Mouse (Mus musculus) megakaryocyte-erythroid progenitor cell, adult 5 weeks (primary cell): ENCODE data around the gene Gas2l2. TPM values are rescaled to one million over a fixed set of nuclear protein-coding genes. Genes with fewer than 3 reads are reported as not detected.

Source experiments
- polyA plus RNA-seq: library from polyadenylated mRNA; stranded (reverse); fragments of >175 nt; gene quantifications from 2 replicates; pipeline ENCODE4 v1.2.3, GENCODE M21; 2012

The Gas2l2 gene
- polyA plus RNA-seq, result 0.14 and 0.16 TPM in 2 replicates

GRCm38 (mm10) chr11:83429355-83429754, at the start of gene Gas2l2:
Gene Gas2l2 (minus strand): TSS chr11:83429455.

GRCm38 (mm10) chr11:83472324-83473234, 43.3 kb upstream of the Gas2l2 start, which contains the start of gene Taf15:
Gene Taf15 (plus strand): TSS chr11:83473086.

GRCm38 (mm10) chr11:83462711-83463244, 33.5 kb upstream of the Gas2l2 start, which contains the start of gene Mmp28:
Gene Mmp28 (minus strand): TSS chr11:83463071.

GRCm38 (mm10) chr11:83437377-83437776, 8.1 kb upstream of the Gas2l2 start, which contains the start of gene 1700020L24Rik:
Gene 1700020L24Rik (plus strand): TSS chr11:83437677.

GRCm38 (mm10) chr11:83409087-83409754, 20.0 kb downstream of the Gas2l2 start, which contains the start of gene Rasl10b:
Gene Rasl10b (plus strand): TSS chr11:83409137.

Other genes with a start within 250 kb of the Gas2l2 start
- 0.42 and 0.65 TPM in 2 replicates for gene Slfn3, start 238.1 kb downstream of the Gas2l2 start, polyA plus RNA-seq
- gene Slfn14, start 142.7 kb downstream of the Gas2l2 start, polyA plus RNA-seq, result 0.04 TPM in 1 of 2 replicates, not detected in the other
- gene Ap2b1, start 130.4 kb downstream of the Gas2l2 start, polyA plus RNA-seq, result 18.7 and 20.2 TPM in 2 replicates
- 3.7 TPM in 2 replicates for gene Pex12, start 126.9 kb downstream of the Gas2l2 start, polyA plus RNA-seq
- 0.09 TPM in 1 of 2 replicates, not detected in the other for gene Rasl10b, start 20.3 kb downstream of the Gas2l2 start, polyA plus RNA-seq
- 42.9 and 59.0 TPM in 2 replicates for gene 1700020L24Rik, start 8.2 kb upstream of the Gas2l2 start, polyA plus RNA-seq
- 6.5 and 12.1 TPM in 2 replicates for gene Mmp28, start 33.6 kb upstream of the Gas2l2 start, polyA plus RNA-seq
- gene Taf15, start 43.6 kb upstream of the Gas2l2 start, polyA plus RNA-seq, result 184 and 301 TPM in 2 replicates
- gene Heatr9, start 92.7 kb upstream of the Gas2l2 start, polyA plus RNA-seq, result 0.02 TPM in 1 of 2 replicates, not detected in the other
- gene Ccl5, start 101.1 kb upstream of the Gas2l2 start, polyA plus RNA-seq, result 15.6 and 16.3 TPM in 2 replicates
- gene Ccl9, start 149.2 kb upstream of the Gas2l2 start, polyA plus RNA-seq, result 4.0 and 6.2 TPM in 2 replicates
- 5.9 and 13.8 TPM in 2 replicates for gene Ccl6, start 163.6 kb upstream of the Gas2l2 start, polyA plus RNA-seq
- gene Rpl9-ps1, start 216.2 kb upstream of the Gas2l2 start, polyA plus RNA-seq, result not detected in 2 replicates
- gene Ccl3, start 219.9 kb upstream of the Gas2l2 start, polyA plus RNA-seq, result 59.9 and 76.6 TPM in 2 replicates
- 13.6 and 17.5 TPM in 2 replicates for gene Ccl4, start 233.1 kb upstream of the Gas2l2 start, polyA plus RNA-seq